Mouse (Mus musculus) lung, adult 18-20 months (tissue): ENCODE results near the gene Rps6kc1.
A peak's percentile ranks its signal among the peaks of the same experiment; 100 is the strongest.

Experiments used
- DNase-seq, 2 experiments: peaks; one replicate each; pipeline ENCODE4 v3.0.0; 2022; ENCODE audit warnings: mixed read lengths in 2 of 2

Gene Rps6kc1

DNA sequence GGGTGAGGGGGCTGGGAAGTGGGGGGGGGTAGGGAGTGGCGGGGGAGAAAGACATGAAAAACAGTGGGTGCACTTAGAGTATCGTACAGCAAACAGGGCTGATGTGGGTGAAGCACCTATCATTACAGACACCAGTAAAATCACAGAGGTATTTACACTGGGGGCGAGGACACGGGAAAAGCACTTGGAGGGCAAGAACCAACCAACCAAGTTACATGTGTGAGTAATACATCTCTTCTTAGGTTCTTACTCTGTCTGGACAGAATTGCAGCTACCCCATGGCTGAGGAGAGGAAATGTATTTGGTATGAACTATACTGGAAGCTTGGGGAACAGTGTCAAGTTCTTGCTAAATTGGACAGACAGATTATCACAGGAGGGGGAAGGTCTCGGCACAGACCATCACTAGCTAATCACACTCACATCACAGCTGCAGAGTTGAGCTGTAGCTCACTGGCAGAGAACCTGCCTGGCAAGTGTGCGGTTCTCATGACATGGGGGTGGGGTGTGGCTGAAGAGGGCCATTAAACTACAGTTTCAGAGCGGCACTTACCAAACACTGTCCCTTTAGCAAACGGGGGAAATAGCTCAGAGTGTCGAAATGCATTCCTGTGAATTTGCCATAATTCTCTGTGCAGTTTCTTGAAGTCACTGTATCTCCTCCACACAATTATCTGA lies 12.5 kb downstream of the Rps6kc1 start:
- DNase-seq: peak; percentile 66 to 77

DNA sequence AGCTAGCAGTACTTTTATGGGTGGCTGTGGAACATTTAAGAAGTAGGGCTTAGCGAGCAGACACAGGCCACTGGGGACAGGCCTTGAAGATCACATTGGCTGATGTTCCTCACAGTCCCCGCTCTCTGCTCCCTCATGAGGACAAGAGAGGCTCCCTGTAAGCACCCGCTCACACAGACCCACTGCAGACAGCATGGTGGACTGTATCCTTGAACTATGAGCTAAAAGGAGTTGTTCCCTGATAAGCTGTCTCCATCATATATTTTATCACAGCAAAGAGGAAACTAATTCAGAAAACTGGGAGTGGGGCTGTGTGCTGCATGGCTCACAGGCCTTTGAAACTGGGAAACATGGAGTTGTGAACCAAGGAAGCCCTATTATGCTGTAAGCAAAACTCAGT lies 13.4 kb downstream of the Rps6kc1 start:
- no peak for DNase-seq

DNA sequence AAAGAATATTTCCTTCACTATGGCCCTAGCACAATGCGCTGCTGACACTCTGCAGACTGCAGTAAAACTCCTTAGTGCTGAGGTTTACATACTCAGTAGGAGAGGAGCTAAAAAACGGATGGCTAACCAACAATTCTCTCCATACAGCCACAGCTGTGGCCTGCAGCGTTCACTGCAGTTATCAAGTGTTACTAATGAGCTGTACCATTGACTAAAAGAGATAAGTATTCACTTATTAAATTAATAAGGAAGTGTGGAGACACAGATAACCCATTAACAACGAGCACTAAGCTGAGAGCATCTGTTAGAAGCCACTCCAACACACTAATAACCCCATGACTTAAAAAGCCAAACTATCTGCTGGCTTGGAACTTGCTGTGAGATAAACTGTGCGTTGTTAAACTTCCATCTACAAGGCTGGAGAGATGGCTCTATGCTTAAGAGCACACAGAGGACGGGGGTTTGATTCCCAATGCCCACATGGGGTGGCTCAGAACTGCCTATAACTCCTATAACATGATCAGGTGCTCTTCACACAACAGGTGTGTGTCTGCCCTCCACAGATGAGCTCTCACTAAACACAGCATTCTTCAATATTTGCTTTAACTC lies 17.9 kb downstream of the Rps6kc1 start:
- DNase-seq: no peak

DNA sequence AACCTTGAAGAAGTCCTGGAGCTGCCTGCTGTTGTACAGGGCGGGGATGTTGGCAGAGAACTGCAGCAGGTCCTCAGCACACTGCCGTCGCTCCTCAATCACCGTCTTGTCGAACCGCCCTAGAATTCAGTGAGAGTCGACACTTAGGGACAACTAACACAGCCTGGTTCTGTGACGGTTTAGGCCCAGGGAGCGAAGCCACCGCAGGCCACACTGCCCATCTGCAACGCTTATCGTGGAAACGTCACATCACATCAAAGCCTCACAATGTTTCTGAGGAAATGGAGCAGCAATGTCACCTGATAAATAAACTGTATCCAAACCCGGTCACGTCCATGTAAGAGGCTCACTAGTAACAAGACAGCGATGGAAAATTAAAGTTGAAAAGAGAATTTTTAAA lies 22.9 kb downstream of the Rps6kc1 start:
- no peak for DNase-seq

DNA sequence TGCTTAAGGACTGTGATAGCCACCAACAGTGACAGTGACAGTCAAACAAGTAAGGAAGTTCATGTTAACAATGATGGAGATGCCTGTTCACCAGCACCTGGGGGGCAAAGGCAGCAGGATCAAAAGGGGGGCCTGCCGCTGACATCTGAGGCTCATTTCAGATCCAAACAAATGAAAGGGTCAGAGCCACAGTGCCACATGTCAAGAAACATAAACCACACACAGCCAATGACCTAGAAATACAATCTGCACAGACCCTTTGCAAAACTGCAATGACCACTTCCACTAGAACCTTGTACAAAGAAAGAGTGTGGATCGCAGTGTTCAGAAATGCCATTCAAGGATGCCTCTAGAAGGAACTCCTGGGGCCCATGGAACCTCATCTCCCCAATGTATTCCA lies 23.5 kb downstream of the Rps6kc1 start:
- no peak for DNase-seq

DNA sequence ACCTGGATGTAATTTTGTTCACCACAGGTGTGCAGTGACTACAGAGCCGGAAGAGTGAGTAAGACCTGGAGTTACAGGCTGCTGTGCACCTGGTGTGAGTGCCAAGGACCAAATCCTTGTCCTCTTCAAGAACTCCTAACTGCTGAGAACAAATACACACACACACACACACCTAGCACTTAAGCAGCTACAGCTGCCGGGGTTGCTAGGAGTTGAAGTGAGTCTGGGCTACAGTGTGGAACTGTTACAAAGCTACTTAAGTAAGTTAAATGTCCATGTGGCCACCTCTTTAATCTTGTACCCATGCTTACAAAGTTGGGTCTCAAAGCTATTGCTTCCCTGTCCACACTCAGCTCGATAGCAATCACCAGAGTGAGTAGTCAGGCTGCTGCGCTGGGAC lies 25.6 kb downstream of the Rps6kc1 start:
- DNase-seq: peak; percentile 23 to 48

DNA sequence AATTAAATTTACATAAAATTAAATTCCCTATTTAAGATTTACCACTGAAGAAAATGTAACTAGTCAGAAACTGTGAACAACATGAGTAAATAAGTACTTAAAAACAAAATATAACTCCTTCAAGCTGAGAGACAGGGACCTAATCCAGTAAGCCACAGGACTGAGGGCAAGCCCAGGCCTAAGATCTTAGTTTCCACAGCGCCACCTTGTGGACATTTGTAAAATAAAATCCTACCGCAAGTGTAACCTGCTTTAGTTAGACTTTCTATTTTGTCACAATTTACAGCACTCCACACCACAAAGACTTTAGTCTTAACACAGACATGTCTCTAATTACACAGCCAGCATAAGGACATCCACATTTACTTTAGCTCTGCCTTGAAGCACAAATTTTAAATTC lies 30.1 kb downstream of the Rps6kc1 start:
- DNase-seq: peak in 1 of 2 experiments; percentile 49

DNA sequence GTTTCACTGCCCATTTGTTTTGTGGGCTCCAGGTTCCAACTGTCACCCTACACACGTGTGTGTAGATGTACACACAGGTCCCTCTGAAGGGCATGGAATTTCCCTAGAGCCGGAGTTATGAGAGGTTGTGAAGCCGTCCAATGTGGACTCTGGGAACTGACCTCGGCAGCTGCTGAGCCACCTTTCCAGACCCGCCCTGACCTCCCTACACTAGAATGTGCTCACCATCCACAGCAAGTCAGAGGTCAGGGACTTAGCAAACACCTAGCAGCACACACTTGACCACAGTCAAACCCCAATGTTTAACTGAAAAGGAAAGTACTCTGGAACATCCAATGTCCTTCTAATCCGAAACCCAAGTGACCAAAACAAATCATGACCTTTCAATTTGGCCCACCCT lies 30.9 kb downstream of the Rps6kc1 start:
- peak; percentile 50 to 74 for DNase-seq

DNA sequence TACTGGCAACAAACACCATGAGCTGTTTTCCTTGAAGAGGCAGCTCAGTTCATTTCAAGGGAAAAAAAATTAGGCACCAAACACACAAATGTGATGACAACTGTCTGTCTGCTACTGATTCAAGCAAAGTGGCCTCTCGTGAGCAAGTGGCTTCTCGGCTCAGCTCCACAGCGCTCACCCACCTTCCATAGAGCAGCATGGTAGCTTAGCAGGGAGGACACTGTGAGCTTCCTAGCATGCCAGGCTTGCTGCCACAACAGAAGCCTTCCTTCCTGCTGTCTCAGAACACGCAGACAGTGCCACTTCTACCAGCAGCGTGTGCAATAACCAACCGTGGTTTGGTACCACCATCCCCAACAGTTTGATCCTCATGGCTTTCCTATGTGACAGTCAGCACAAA lies 35.8 kb downstream of the Rps6kc1 start:
- DNase-seq: no peak

DNA sequence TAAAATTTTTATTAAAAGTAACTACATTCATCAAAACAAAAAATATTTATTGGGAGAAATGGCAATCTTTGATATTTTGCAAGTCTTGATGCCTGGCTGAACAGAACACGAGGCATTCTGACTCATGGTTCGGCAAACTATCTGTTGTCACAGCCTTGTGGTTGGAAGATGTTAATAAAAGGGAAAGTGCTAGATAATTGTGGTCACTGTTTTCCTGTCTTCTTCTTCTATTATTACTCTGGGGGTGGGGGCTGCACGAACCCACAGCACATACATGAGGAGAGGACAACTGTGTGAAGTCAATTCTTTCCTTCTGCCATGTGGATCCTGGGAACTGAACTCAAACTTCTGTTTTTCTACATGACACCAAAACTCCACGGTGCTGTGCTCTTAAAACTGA lies 36.5 kb downstream of the Rps6kc1 start:
- DNase-seq: no peak

DNA sequence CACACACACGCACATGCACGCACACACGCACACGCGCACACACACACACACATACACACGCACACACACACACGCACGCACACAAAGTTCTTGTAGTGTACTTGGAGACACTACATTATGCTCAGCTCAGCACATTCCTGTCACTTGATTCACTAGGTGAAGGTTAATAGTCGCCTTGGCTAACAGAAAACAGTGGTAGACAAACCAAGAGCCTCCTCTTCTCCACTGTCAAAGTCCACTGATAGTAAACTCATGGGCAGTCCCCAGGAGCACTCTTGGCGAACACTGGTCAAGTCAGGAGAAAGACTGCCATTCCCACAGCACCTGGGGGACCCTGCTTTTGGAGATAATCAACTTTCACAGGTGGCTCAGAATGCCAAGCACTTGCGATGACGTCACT lies 40.5 kb downstream of the Rps6kc1 start:
- DNase-seq: no peak

DNA sequence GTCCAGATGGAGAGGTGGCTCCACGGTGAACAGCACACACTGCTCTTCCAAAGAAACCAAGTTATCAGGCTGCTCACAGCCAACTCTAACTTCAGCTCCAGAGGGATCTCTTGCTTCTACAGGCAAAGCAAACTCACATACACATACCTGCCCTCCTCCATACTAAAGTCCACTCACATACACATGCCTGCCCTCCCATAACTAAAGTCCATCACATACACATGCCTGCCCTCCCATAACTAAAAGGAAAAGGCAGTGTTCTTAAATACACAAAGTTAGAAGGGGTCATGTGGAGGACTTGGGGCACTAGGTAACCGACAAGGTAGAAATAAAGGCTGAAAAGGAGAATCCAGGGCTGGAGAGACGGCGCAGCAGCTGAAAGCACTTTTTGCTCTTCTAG lies 41.6 kb downstream of the Rps6kc1 start:
- no peak for DNase-seq

DNA sequence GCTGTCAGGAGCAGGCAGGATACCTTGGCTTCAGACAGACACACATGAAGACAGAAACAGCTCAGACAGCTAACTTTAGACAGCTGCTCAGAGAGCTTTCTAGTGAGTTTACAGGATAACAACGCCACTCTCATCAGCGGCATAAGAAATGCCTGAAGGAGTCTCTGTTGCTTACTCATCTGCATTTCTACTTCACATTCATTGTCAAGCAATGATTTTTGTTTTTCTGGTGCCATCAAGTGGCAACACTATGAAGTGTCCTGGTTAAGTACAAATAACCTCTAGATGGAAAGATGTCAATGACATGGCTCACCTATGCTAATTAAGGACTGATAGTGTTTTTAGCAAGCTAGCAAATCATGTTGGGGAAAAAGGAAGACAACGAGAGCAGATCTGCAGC lies 42.8 kb downstream of the Rps6kc1 start:
- DNase-seq: no peak

DNA sequence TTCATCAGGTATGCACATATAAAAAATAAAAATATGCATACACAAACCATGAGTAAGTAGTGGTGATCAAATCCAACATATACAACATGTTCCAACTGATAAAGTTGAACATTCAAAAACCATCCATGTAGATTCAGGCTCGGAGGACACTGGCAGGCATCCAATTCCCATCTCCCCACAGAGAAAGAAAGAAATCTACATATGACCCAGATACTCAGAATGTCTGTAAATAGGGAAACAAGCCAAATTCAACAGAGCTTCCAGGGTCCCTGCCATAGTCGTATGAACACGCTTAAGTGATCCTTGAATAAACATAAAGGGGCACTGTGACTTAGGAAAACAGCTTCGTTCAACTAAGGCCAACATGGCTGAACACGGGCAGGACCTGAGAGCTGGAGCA lies 49.9 kb downstream of the Rps6kc1 start:
- no peak for DNase-seq

DNA sequence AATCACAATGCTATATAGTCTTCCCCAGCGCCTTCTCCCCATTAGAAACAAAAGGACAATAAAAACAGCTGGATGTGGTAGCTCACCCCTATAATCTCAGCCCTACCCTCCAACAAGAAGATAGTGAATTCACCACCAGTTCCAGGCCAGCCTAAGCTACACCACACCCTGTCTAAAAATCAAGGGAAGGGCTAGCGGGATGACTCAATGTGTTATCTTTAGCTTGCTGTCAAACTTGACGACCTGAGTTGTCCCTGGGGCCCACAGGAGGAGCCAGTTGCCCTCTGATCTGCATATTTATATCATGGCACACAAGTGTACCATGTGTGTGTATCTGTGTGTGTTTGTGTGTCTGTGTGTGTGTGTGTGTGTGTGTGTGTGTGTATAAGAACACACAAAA lies 57.1 kb downstream of the Rps6kc1 start:
- no peak for DNase-seq

DNA sequence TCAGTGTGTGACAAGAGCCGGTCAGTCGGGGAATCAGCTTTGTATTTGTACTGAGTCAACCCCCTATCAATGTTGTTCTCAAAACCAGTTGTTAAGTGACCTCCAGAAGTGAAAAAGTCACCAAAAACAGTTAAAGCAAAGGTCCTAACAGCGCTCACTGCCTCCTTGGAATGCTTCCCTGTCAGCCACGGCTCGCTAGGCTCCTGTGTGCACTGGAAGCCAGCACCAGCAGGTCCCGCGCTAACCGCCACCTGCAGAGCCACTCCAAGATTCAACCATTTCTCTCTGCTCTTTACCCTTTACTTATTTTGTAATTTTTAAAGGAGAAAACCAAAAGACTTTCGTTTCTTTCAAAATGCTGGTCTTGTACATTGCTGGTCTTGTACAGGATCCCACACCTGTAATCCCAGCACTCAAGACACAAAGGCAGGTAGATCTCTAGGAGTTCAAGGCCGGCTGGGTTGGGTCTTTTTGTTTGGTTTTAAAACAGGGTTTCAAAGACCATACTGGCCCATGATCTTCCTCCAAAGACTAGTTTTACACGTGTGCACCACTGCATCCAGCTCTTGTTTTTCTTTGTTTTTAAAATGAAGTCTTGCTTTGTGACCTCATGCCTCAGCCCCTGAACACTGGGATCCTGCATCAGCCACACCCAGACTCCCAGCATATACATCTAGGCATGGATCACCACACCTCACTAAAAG lies 62.3 kb downstream of the Rps6kc1 start:
- DNase-seq: no peak

DNA sequence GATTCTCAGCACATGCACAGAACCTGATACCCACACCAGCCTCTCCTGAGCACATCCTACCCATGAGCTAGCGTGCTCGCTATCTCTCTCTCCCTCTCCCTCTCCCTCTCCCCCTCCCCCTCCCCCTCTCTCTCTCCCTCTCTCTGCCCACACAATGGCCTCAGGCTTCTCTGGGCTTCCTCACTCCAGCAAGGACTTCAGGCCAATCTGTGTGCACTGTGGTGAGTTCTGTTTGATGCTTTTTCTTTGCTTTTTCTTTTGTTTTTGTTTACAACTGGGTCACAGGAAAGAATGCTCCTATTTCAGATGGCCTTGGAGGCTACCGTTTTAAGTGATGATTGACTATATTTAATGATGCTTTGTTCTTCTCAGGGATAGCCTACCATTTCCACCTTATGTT lies 62.9 kb downstream of the Rps6kc1 start:
- DNase-seq: no peak

DNA sequence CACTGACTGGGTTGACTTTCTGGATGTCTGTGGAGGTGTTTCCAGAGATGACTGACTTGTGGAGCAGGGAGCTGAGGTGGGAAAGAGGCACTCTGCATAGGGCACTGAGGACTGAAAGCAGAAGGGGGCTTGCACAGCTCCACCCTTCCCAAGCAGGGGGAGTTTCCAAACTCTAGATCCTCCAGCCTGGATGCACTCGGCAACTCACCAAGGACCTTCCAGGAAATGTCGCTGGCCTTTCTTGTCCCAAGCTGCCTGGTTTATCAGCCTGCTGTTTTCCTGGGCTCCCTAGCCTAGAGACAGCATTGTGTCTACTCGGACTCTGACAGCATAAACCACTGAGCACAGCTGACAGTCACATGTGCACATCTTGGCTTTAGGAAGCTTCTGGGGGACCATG lies 64.6 kb downstream of the Rps6kc1 start:
- no peak for DNase-seq

DNA sequence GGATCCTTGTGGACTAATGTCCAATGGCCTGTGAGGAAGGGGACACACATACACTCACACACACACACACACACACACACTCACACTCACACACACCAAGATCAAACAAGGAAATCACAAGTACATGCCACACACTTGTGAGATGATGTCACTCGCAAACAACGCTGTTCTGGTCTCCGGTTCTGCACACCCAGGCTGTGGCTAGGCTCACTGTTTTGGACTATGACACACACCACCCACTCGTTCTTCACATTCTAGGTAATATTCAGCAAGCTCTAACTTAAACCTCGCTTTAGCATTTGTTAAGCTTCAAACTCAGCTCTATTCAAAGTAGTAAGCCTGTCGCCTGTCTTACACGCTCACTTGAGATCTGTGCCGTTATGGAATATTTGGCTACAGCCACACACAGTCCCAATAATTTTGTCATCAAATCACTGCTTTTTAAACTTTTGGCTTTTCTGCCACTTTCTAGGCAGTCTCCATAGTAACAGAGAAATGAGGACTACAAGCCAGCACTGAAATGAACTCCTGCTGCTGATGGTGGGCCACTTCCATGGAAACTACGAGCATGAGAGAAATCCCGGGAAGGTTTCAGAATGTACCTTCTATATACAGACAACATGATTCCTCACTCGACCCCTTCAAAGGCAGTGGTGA lies 65.4 kb downstream of the Rps6kc1 start:
- peak in 1 of 2 experiments; percentile 3 for DNase-seq

DNA sequence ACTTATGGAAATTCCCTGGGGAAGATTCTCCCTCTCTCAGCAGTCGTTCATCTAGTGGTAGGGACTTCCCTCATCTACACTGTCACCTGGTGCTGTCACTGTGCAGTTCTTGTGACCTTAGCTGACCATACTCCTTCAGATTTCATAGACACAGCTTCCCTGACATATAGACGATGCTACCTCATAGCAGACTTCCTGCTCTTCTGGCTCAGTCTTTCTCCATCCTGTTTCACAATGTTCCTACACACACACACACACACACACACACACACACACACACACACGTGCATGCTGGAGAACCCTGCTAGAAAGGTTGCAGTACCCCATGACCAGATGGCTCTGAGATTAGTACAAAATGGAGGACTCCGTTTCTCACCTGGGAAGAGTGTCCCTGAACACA lies 66.2 kb downstream of the Rps6kc1 start:
- DNase-seq: no peak

DNA sequence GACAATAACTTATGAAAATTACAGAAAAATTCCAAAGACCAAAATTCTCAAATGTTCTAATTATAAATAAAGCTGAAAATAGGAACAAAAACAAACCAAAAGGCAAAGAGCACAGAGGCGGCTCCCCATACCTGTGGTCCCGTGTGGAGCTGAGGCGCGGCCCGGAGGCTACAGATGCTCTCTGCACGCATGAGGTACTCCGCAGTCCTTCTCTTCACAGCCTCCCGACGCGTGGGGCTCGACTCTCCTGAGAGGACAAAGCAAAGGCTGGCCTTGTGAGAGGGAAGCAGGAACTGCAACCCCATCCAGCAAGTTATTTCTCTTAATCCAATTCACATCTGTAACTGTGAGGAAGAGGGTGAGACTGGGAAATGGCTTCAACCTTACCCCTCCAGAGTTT lies 67.2 kb downstream of the Rps6kc1 start:
- DNase-seq: no peak

DNA sequence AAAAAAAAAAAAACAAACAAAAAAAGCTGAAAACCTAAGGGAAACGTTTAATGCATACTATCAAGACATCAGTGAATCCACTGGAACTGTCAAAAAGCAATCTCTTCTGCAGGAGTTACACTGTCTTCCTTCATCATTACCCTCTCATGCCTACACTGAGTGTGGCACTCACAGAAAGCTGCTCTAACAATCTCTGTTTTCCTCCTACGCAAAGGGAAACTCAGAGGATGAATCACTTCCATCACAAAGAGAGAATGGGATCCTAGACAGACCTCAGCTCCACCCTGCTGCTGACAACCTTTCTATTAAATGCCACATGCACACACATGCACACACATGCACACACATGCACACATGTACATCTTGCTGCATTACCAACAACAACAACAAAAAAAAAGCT lies 75.5 kb downstream of the Rps6kc1 start:
- DNase-seq: no peak

DNA sequence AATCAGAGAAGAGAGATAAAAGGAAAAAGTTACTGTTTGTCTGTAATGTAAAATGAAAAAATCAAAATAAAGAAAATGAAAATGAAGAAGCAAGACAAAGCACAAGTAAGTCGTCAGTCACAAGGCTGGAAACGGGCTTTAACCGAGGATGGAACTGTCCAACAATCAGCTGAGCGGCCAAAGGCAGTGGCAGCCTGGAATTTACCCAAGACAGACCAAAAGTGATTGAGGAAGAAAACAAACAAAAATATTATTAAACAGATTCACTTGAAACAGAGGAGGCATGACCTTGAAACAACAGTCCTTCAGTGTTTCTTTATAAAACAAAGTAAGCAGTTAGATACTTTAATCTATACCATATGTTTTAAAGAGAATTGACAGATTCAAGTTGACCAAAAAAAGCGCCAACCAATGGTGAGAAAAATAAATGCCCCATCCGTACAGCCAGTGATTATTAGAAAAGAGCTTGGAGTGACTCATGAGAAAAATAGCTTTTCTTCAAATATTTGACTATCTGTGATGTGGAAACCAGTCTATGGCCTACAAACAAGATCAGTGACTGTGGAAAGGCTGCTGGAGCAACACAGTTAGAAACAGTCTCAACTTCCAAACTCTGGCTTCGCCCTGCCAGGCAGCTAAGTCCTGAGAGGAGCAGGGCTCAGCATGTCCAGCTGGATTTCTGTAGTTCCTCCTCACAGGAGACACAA lies 77.2 kb downstream of the Rps6kc1 start:
- no peak for DNase-seq
